Comparison of ENCODE assay signal across 8 mouse cellular contexts in the genomic region with DNA sequence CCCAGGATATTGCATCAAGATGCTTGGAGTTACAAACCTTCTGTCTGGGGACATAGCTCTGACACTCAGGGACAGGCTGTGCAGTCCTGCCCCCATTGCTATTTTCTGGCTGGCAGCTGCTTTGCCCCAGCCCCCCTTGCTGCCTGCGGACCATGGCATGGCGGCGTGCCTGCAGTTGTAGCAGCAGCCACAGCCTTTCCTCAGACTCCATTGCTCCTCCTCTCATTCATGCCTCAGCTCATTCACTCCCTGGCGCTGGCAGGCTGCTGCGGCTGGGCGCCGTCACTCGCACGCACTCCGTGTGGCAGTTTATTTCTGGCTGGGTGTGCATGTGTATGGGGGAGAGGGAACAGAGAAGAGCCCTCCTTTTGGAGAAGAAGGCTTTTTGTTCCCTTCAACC. TPM values are rescaled to one million over a fixed set of nuclear protein-coding genes. Genes with fewer than 3 reads are reported as not detected.
A peak's percentile ranks its signal among the peaks of the same experiment; 100 is the strongest.
DNase-seq lines count a peak whose midpoint lies in the region; ATAC-seq and TF ChIP-seq lines count a peak whose summit lies in the region.

No protein-coding gene starts in this region.

- no peak for TF ChIP-seq CTCF in heart, postnatal 0 days (IDR thresholded peaks at IDR 0.05; ENCODE audit: low read depth)

- H3K36me3 ChIP-seq in embryonic facial prominence, embryonic 14.5 days (ENCODE audit: control insufficient read depth, insufficient read depth, low read length) = no peaks in the 10 kb centered on the region
- H3K36me3 ChIP-seq in heart, postnatal 0 days (replicated peaks; ENCODE audit: control insufficient read depth, insufficient read depth, low read length) = no peaks in the 10 kb centered on the region
- H3K36me3 ChIP-seq in limb, embryonic 11.5 days (ENCODE audit: control insufficient read depth, insufficient read depth, low read length) = no peaks in the 10 kb centered on the region
- no peaks in the 10 kb centered on the region for H3K36me3 ChIP-seq in neural tube, embryonic 12.5 days

- ATAC-seq in embryonic facial prominence, embryonic 14.5 days (ENCODE audit: low read depth) = peak; percentile 48; the same call in 1 of the 2 replicates
- ATAC-seq in heart, postnatal 0 days (ENCODE audit: insufficient read depth, low read depth) = peak; percentile 59
- no peak for ATAC-seq in limb, embryonic 11.5 days (ENCODE audit: insufficient number of reproducible peaks, low FRiP score, low TSS enrichment, low read depth)
- peak; percentile 42 for ATAC-seq in neural tube, embryonic 12.5 days (ENCODE audit: low FRiP score, low read depth)

- peak overlapping the region; percentile 63 for H3K4me2 ChIP-seq in embryonic facial prominence, embryonic 14.5 days (ENCODE audit: low read depth, low read length)
- H3K4me2 ChIP-seq in heart, postnatal 0 days (ENCODE audit: low read depth, low read length) = peak overlapping the region; percentile 74; the same call in 1 of the 2 replicates
- peak overlapping the region; percentile 2; the same call in 1 of the 2 replicates for H3K4me2 ChIP-seq in limb, embryonic 11.5 days (ENCODE audit: low read depth, severe bottlenecking)
- H3K4me2 ChIP-seq in neural tube, embryonic 12.5 days (replicated peaks) = peak overlapping the region; percentile 63

- DNase-seq in brain, adult 2 months (ENCODE audit: low read depth, low spot score) = peak; percentile 84
- DNase-seq in embryonic facial prominence, embryonic 14.5 days (ENCODE audit: low spot score) = peak; percentile 58
- DNase-seq in heart, postnatal 0 days (ENCODE audit: low spot score) = peak; percentile 79
- DNase-seq in limb, embryonic 11.5 days (ENCODE audit: low spot score) = no peak
- DNase-seq in thymus, adult 18-20 months = no peak
- no peak for DNase-seq in liver
- no peak for DNase-seq in spleen, adult 12 weeks (ENCODE audit: low spot score)

- no peak for TF ChIP-seq EP300 in heart, postnatal 0 days (IDR thresholded peaks at IDR 0.05; ENCODE audit: low read depth)

- H3K4me1 ChIP-seq in embryonic facial prominence, embryonic 14.5 days (ENCODE audit: control insufficient read depth, insufficient read depth, low read length) = peaks cover 21% of the 10 kb centered on the region
- peaks cover 14% of the 10 kb centered on the region for H3K4me1 ChIP-seq in heart, postnatal 0 days (ENCODE audit: control insufficient read depth, insufficient read depth)
- H3K4me1 ChIP-seq in limb, embryonic 11.5 days (ENCODE audit: control insufficient read depth, insufficient read depth, low read length) = peaks cover 4% of the 10 kb centered on the region
- peaks cover 27% of the 10 kb centered on the region for H3K4me1 ChIP-seq in neural tube, embryonic 12.5 days

- H3K4me3 ChIP-seq in embryonic facial prominence, embryonic 14.5 days (ENCODE audit: low read depth, low read length) = no peak overlapping the region
- no peak overlapping the region for H3K4me3 ChIP-seq in heart, postnatal 0 days (ENCODE audit: low read depth, low read length)
- H3K4me3 ChIP-seq in limb, embryonic 11.5 days (ENCODE audit: low read depth, low read length) = no peak overlapping the region
- 0 out of 2 replicates have a peak overlapping the region, but pooled peaks have one; percentile 5 for H3K4me3 ChIP-seq in neural tube, embryonic 12.5 days

- H3K27me3 ChIP-seq in embryonic facial prominence, embryonic 14.5 days (replicated peaks; ENCODE audit: control insufficient read depth, insufficient read depth, low read length) = no peaks in the 10 kb centered on the region
- H3K27me3 ChIP-seq in heart, postnatal 0 days (ENCODE audit: control insufficient read depth, insufficient read depth, low read length) = no peaks in the 10 kb centered on the region
- H3K27me3 ChIP-seq in limb, embryonic 11.5 days (ENCODE audit: control insufficient read depth, insufficient read depth, low read length) = no peaks in the 10 kb centered on the region
- no peaks in the 10 kb centered on the region for H3K27me3 ChIP-seq in neural tube, embryonic 12.5 days (replicated peaks)

- H3K27ac ChIP-seq in embryonic facial prominence, embryonic 14.5 days (replicated peaks; ENCODE audit: low read depth, low read length) = no peak overlapping the region
- peak overlapping the region; percentile 67 for H3K27ac ChIP-seq in heart, postnatal 0 days (ENCODE audit: low read depth)
- 0 out of 2 replicates have a peak overlapping the region, but pooled peaks have one; percentile 21 for H3K27ac ChIP-seq in limb, embryonic 11.5 days (replicated peaks; ENCODE audit: low read depth, low read length)
- H3K27ac ChIP-seq in neural tube, embryonic 12.5 days = no peak overlapping the region

- WGBS in embryonic facial prominence, embryonic 14.5 days = 30% methylated on average over 10 of the region's 10 CpGs
- 26% methylated on average over 10 of the region's 10 CpGs for WGBS in heart, postnatal 0 days
- 57% methylated on average over 10 of the region's 10 CpGs for WGBS in limb, embryonic 11.5 days
- 18% methylated on average over 10 of the region's 10 CpGs for WGBS in neural tube, embryonic 12.5 days

- H3K9ac ChIP-seq in embryonic facial prominence, embryonic 14.5 days (ENCODE audit: low read depth, low read length) = 0 out of 2 replicates have a peak overlapping the region, but pooled peaks have one; percentile 32
- 0 out of 2 replicates have a peak overlapping the region, but pooled peaks have one; percentile 3 for H3K9ac ChIP-seq in heart, postnatal 0 days (replicated peaks; ENCODE audit: low read depth, low read length)
- H3K9ac ChIP-seq in limb, embryonic 11.5 days (ENCODE audit: low read length) = no peak overlapping the region
- no peak overlapping the region for H3K9ac ChIP-seq in neural tube, embryonic 12.5 days

- no peaks in the 10 kb centered on the region for H3K9me3 ChIP-seq in embryonic facial prominence, embryonic 14.5 days (ENCODE audit: control insufficient read depth, low read length)
- H3K9me3 ChIP-seq in heart, postnatal 0 days (replicated peaks; ENCODE audit: control insufficient read depth, low read length) = no peaks in the 10 kb centered on the region
- H3K9me3 ChIP-seq in limb, embryonic 11.5 days (ENCODE audit: control insufficient read depth, low read length) = no peaks in the 10 kb centered on the region
- H3K9me3 ChIP-seq in neural tube, embryonic 12.5 days = no peaks in the 10 kb centered on the region

RNA-seq across cellular contexts. Expression of a gene that starts 2.0 kb away (rescaled TPM):
- polyA plus RNA-seq in embryonic facial prominence, embryonic 14.5 days (2014; fragmentation: Nextera tagmentation; extraction: Ambion mirVana) = 11.9 and 13.1 TPM in 2 replicates
- 12.0 and 14.3 TPM in 2 replicates for total RNA-seq in heart, postnatal 0 days (2014; rRNA removed; ENCODE audit: low replicate concordance)
- polyA plus RNA-seq in heart, postnatal 0 days (2015; fragmentation: Nextera tagmentation; extraction: Ambion mirVana) = 9.0 and 9.7 TPM in 2 replicates
- polyA plus RNA-seq in limb, embryonic 11.5 days (2014; fragmentation: Nextera tagmentation; extraction: Ambion mirVana) = 12.2 and 17.1 TPM in 2 replicates
- polyA plus RNA-seq in neural tube, embryonic 12.5 days (2016; fragmentation: Nextera tagmentation; extraction: Ambion mirVana) = 16.7 and 18.6 TPM in 2 replicates

Comparison
In these comparisons a context has a peak if more than half of its experiments do, and no peak if none do; other contexts are left out.
1. DNase-seq: peak in brain, adult 2 months (single experiment), embryonic facial prominence, embryonic 14.5 days (single experiment) and heart, postnatal 0 days (single experiment); none in limb, embryonic 11.5 days (single experiment), thymus, adult 18-20 months (0 of 2), liver (single experiment) and spleen, adult 12 weeks (single experiment).
2. H3K27ac ChIP-seq: peak in heart, postnatal 0 days (single experiment) and limb, embryonic 11.5 days (single experiment); none in embryonic facial prominence, embryonic 14.5 days (single experiment) and neural tube, embryonic 12.5 days (single experiment).
3. H3K4me2 ChIP-seq: peak in every context shown above with its lines; median percentile 74 in heart, postnatal 0 days; 63 in embryonic facial prominence, embryonic 14.5 days; 63 in neural tube, embryonic 12.5 days; 2 in limb, embryonic 11.5 days.
4. H3K9ac ChIP-seq: peak in embryonic facial prominence, embryonic 14.5 days (single experiment) and heart, postnatal 0 days (single experiment); none in limb, embryonic 11.5 days (single experiment) and neural tube, embryonic 12.5 days (single experiment).